Mouse (Mus musculus) cerebellum, adult 8-10 months (tissue): Measurements from ENCODE around the gene Jph4.

ENCODE experiments used
- DNase-seq: peaks from one replicate; pipeline ENCODE4 v3.0.0; 2022

Gene Jph4

GRCm38 (mm10) chr14:55115846-55116245 lies 889 bp downstream of the Jph4 start:
- DNase-seq = peak; percentile 60

DNA sequence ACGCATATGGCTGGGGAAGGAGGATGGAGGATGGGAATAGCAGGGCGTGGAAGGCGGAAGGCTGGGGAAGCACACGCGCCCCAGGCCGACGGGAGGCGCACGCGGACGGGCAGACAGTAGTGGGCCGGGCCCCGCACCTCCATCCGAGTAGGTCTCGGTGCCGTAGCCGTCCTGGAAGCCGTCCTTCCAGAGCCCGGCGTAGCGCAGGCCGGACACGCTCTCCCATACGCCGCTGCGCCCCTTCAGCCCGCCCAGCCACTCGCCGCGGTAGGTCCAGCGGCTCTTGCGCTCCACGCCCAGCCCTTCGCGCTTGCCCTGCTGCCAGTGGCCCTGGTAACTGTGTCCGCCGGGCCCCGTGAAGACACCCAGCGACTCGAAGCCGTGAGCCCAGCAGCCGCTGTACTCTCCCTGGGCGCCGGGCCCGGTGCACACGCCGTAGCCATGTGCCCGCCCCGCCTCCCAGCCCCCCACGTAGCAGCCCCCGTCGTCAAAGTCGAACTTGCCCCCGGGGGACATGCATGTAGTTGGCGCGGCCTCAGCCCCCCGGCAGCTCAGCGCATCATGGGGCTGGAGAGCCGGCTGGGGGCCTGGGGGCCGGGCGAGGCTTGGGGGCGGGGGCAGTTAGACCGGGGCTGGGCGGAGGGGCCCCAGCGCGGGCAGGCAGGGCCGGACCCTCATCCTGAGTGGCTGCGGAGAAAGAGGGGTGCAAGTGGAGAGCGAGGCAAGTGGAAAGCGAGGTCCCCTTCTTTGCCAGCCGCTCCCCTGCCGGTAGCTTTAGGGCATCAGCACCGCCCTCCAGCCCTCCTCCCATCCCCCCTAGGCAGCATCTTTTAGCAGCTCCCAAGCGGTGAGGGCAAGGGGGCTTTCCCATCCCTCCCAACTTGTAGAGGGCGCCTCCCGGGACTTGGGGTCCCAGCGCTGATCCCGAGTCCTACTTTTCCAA lies 1.7 kb downstream of the Jph4 start:
- DNase-seq = peak; percentile 75

GRCm38 (mm10) chr14:55113975-55114645 lies 2.6 kb downstream of the Jph4 start:
- peak; percentile 62 for DNase-seq

GRCm38 (mm10) chr14:55113351-55113974 lies 3.3 kb downstream of the Jph4 start:
- peak; percentile 61 for DNase-seq

- DNase-seq = peak; percentile 36
Measured at GRCm38 (mm10) chr14:55111720-55112119, 5.0 kb downstream of the Jph4 start.

DNA sequence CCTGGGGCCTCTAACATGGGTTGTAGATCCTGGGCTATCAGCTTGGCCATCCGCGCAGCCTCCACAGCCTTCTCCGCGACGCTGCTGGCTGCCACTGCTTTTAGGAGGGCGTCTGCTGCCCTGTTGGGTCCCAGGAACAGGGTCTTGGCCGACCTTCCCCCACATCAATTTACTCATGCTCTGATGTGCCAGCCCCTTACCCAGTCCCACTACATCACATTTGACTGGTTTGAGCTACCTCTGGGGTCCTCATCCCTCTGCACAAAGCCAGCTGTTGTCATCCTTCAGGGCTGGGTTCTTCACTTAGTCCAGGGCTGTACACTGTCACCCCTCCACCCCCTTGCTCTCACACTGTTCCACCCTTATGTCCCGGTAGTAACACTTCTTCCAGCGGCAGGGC lies 6.7 kb downstream of the Jph4 start:
- no peak for DNase-seq

DNA sequence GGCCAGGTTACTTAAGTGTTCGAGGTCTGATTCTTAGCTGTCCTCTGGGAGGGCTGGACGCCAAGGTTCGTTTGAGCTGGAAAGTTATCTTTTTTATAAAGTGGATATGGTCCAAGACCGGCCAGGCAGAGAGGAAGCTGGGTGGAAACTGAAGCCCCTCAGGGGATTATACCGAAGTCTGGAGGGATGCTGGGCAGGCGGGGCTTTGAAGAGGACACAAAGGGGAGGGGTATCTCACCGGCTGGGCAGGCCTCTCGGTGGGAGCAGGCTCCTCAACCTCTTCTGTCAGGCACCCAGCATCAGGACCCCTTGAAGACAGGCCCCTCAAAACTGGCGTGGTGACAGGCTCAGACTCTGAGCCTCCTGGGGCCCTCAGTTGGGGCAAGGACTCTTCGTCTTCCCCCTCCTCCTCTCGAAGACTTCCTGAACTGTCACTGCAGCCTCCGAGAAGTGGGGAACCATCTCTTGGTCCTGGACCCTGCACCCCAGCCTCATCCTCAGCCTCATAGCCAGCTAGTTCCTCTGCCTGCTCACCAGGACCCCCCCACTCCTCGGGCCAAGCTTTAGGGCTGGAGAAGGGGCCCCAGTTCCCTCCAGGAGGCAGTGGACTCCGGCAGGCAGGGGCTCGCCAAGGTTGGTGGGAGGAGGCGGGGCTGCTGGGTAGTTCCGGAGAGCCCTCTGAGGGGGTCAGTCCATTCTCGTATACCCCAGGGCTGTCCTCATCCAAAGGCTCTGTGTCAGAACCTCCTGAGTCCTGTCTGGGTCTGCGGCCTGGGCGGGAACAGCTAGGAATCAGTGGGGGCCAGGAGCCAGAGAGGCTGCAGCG lies 7.5 kb downstream of the Jph4 start:
- no peak for DNase-seq

- DNase-seq = no peak
Measured at GRCm38 (mm10) chr14:55108202-55108870, 8.4 kb downstream of the Jph4 start.

GRCm38 (mm10) chr14:55106990-55107389 lies 9.7 kb downstream of the Jph4 start:
- no peak for DNase-seq

DNA sequence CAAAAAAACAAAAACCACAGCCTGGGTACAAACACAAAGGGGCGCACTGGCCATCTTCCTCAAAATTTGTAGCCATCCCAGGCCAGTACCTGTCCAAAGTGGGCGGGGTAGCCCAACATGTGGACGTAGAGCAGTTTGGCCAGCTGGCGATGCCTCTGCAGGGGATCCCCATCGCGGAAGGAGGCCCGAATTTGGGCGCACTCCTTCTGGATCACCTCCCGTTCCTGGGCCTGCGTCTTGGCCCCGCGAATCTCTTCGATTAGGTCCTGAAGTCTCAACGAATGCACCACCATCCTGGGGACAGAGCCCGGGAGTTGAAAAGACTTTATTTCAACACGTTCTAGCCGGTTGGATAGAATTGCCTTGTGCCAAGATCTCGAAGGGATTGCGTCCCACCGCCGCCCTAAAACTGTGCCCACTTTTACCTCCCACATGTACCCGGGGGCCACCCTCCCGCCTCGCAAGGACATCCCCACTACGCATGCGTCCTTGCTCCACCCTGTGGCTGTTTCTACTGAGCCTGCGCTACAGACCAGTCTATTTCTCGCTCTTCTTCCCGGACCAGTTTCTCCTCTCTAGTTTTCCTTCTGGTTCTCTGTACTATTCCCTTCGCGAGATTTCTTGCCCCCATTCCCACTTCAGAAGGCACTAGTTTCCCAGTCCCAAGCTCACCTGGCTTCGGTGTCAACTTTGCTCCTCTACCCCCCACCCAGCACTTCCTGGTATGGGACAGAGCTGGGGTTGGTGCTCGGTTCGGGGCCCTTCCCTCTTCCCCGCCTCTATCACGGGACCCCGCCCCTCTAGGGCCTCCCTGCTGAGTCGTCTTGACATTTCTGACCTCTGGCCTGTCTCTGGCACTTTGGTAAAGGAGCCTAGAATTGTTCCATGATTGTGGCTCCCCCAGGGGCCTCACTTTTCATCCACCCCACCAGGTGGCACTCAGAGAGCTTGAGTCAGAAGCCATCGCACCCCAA lies 10.6 kb downstream of the Jph4 start, which contains the start of gene Ap1g2:
TSS of gene Ap1g2 (minus strand) at position 758 of the 974 bp plus-strand sequence.
- peak; percentile 88 for DNase-seq

DNA sequence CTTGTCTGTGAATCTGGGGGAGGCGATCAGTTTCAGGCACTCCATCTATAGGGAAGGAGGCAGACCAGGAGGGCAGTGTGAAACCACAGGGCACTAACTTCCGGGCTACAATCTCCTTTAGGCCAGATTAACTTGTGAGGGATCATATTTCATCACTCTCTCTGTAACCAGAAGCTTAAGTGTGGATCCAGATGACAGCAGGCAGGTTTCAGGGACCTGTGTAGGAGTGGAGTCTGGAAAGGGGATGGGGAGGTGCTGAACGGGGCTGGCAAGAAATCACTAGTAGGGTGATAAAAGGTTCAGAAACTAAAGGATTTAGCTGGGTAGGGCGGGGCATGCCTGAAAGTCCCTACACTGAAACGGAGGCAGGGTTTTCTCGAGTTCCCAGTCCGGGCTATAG lies 11.3 kb downstream of the Jph4 start:
- no peak for DNase-seq

DNA sequence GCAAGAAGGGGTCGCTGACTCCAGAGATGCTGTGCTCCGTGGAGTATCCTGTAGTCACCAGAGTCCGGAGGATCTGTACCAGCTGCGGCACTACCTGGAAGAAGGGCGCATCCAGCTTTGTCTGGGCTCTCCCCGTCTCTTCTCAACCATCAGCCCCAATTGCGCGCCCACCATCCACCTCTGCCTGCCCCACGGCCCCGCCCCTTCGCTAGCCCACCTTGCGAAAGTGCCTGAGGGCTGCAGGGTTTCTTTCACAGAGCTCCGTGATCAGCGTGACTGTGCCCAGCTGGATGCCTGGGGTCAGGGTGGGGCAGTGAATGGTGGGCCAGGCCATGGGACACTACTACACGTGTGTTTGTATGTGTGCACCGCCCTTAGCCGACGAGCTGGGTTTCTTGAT lies 12.4 kb downstream of the Jph4 start:
- no peak for DNase-seq

DNA sequence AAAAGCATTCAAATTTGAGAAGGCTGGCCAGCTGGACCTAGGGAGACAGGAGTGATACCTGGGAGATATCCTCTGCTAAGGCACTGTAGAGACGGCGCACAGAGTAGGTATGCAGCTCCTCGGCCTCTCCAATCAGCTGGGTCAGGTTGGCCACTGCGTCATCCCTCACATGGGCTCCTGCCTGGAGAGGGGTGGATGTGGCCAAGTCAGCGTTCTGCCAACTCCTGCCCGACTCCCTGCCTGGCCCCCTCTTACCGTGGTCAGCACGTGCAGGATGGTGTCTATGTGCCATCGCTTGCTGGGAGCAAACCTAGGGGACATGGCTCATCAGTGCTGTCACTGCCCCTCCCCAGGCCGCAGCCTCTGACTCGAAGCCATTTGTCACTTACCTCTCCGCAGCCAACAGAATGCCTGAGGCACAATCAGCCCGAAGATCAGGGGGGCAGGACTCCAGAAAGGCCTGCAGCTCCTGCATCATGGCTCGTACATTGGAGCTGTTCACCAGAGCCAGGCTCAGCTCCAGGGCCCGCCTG lies 14.4 kb downstream of the Jph4 start:
- no peak for DNase-seq

- peak; percentile 78 for DNase-seq
Measured at GRCm38 (mm10) chr14:55101592-55101991, 15.1 kb downstream of the Jph4 start.

- DNase-seq = no peak
Measured at GRCm38 (mm10) chr14:55098067-55098466, 18.7 kb downstream of the Jph4 start.

DNA sequence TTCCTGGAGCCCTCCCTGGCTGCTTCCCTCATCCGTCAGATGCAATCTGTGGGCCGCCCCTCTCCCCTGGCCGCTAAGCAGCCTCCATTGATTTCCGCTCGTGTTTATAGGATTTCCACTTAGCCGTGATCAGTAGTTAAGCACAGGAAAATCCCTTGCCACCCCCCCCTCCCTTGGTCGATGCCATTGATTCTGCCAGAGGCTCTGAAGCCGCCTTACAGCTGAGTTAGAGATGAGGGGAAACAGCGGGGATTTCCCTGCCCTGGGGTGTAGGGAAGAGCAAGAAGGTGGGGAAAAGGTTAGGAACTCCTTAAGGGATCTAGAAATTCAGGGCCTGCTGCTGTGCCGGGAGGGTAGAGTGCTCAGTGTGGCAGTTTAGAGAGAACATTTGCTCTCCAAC lies 19.1 kb downstream of the Jph4 start:
- DNase-seq = no peak

- no peak for DNase-seq
Measured at GRCm38 (mm10) chr14:55096573-55097087, 20.1 kb downstream of the Jph4 start.

DNA sequence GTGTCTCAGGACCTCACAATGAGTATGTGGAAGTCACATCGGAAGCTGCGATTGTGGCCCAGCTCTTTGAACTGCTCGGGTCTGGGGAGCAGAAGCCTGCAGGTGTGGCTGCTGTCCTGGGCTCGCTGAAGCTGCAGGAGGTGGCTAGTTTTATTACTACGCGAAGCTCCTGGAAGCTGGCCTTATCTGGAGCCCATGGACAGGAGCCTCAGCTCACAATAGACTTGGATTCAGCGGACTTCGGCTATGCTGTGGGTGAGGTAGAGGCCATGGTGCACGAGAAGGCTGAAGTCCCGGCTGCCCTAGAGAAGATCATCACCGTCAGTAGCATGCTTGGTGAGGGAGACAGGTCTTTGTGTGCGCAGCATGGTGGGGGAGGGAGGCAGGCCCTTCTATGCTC lies 21.1 kb downstream of the Jph4 start:
- no peak for DNase-seq

- DNase-seq = no peak
Measured at GRCm38 (mm10) chr14:55095263-55095662, 21.5 kb downstream of the Jph4 start.

- DNase-seq = peak; percentile 85
Measured at GRCm38 (mm10) chr14:55094704-55095231, 22.0 kb downstream of the Jph4 start, which contains the start of gene Thtpa. Gene Thtpa (plus strand): TSS chr14:55094784.
